Mouse (Mus musculus) hematopoietic stem cell, adult 5-6 weeks (primary cell): ENCODE measurements around the gene Adgre5. TPM values are rescaled to one million over a fixed set of nuclear protein-coding genes. Genes with fewer than 3 reads are reported as not detected.

Experiments
- ATAC-seq, 2 experiments: fragments of 125-278 bp in 1 of 2; replicated peaks in 1 of 2; 2 replicates each; pipeline ENCODE4 v1.8.0; 2016 to 2017; ENCODE audit warnings: inconsistent platforms in 2 of 2, mild to moderate bottlenecking in 2 of 2, moderate number of reproducible peaks in 2 of 2, low read depth in 1 of 2, moderate TSS enrichment in 1 of 2; ENCODE audit not compliant: low FRiP score in 2 of 2, poor library complexity in 2 of 2, severe bottlenecking in 2 of 2, insufficient read depth in 1 of 2, low TSS enrichment in 1 of 2
- total RNA-seq: library from RNA; stranded (forward); fragments of 172-1452, 232-1000 nt; gene quantifications from 2 replicates; pipeline ENCODE4 v1.2.3, GENCODE M21; 2017

Gene Adgre5
- 23.2 and 24.9 TPM in 2 replicates for total RNA-seq

DNA sequence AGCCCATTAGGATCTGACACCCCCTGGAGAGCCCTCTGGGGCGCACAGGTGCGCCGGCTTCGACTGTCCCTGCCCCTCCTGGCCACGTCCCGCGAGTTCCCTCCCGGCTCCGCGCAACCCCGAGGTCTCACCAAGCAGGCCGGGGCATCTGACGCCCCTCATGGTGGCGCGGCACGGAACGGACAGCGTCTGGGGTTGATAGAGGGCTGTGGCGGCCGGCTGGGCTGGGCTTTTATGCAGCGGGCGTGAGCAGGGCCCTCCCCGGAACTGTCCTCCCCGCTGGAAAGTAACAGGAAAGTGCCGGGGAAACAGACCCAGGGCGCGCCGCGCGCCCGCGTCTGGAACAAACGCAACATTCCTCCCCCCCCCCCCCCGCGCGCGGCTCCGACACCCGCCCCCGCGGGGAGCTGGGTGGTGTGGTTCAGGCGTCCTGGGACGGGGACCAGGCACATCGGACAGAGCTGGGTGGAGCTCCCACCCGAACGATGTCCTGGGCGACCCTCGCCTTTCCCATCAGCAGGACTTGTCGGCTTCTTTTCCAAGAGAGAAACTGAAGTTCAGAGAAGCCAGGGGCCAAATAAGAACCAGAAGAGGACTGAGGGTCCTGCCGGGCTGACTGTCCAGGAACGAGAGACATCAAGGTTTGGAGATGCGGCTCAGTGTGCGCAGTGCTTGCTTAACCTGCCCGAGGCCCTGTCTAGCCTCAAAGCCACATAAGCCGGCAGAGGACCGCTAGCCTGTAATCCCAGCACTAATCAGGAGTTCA, at the start of gene Adgre5:
Gene Adgre5, minus strand, starts transcription at position 351 of the 766 bp plus-strand sequence.
- ATAC-seq, result peak in 1 of 2 experiments; percentile 15; a peak in 1 of 4 replicates

DNA sequence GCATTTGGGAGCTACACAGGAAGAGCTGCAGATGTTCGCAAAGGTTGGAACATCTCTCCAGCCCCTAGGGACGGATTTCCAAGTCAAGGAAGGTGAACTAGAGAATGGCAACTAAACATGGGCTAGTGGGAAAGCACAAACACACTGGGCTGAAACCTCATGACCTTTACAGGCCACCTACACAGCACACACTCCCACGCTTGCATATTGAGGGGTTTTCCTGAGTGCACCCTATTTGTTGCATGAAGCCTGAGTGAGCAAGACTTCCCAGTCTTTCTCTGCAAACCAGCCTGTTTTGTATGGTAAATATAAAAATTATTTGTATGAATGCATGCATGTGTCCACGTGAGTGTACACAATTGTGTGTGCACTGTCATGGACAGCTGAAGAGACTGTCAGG, 48.7 kb upstream of the Adgre5 start:
- ATAC-seq, result no peak

DNA sequence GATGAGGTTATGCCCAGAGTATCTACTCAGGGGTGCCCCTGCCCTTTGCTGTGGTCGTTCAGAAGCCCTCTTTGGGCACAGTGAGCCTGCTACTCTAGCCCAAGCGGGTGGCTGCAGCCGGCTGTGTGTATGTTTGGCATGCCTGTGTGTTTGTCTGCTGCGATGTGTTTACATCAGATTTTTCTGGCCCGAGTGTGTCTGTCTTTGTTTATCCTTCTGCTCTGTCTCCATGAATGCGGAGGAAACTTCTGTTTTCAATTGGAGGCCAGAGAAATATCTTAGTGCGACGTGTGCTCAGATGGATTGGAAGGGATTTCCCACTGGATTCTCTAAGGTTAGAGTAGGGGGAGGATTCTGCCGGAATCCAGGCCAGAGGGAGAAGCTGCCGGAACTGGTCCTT, 43.9 kb upstream of the Adgre5 start:
- no peak for ATAC-seq

DNA sequence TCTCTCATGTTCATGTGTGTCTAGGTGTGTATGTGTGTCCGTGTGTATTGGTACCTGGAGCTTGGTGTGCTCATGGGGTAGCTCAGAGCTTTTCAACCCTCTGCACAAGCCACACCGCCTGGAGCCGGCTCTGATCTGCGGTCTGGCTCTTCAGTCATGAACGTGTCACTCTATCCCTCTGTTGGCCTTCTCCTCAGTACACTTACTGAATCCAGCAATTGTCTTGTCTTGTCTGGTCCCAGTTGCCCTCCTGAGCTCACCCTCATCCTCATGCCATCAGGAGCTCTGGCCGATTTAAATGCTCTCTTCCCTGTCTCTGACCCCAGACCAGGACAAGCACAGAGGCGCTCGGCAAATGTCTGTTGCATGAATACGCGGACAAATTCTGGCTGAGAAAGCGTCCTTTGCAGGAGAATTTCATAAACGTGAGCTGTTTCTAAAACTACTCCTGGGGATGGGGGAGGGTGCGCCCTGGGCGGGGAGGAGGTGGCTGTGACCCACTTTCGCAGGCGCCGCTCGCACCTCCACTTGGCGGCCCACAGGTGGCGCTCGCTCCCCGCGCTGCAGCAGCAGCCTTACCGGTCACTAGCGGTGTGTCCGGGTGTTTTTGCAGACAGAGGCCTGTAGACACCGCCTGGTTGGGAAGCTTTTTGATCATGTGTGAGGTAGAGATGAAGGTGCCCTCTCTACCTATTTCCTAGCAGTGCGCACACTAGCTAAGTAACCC, 41.9 kb upstream of the Adgre5 start:
- ATAC-seq, result peak; percentile 88 to 89

GRCm38 (mm10) chr8:83779610-83780009, 38.5 kb upstream of the Adgre5 start:
- no peak; a peak in 1 of 4 replicates for ATAC-seq

DNA sequence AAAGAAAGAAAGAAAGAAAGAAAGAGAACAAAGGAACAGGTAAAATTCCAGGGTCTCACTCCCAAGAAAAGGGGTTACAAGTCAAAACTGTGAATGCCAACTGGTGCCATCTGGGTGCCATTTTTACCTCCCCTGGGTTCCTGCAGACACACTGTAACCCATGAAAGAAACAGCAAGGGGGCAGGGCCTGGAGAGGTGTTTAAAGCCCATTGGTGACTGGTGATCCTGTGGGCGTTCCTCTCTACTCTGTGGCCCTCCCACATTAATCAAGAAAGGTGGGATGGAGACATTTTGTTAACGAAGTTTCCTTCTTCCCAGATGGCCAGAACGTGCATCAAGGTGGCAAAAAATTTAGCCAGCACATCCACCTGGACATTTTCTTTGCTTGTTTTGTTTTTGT, 36.9 kb upstream of the Adgre5 start:
- ATAC-seq, result no peak

- ATAC-seq, result no peak
Observed at GRCm38 (mm10) chr8:83776632-83777031, 35.5 kb upstream of the Adgre5 start.

GRCm38 (mm10) chr8:83774221-83774620, 33.1 kb upstream of the Adgre5 start:
- no peak for ATAC-seq

DNA sequence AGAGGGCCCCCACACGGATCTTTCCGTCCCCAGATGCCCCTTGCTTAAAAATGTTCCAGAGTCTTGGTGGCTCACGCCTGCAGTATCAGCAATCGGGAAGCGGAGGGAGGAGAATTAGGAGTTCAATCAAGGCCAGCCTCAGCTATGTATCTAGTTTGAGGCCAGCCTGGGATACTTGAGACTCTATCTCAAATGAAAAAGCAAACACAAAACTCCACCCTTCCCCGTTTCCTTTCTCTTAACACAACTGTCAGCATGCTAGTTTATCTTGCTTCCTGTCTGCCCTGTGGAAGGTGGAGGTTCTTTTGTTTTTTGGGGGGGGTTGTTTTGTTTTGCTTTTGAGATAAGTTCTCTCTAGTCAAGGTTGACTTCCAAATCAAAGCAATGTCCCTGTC, 32.3 kb upstream of the Adgre5 start:
- no peak for ATAC-seq

GRCm38 (mm10) chr8:83772701-83773451, 31.8 kb upstream of the Adgre5 start:
- peak; percentile 70 to 73 for ATAC-seq

DNA sequence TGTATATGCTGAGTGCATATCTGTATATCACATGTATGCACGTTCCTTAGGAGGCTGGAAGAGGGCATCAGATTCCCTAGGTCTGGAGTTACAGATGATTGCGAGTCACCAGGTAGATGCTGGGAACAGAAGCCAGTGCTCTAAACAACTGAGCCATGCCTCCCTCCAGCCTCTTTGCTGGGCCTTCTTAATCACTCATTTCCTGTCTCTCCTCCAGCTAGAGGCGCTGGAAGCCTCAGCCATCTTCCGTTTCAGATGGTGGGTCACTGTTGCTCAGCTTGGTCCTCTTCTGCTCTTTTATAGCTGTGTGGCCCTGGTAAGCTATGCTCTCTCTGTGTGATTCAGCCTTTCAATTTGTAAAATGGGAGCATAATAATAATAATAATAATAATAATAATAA, 30.7 kb upstream of the Adgre5 start:
- ATAC-seq, result no peak

- no peak for ATAC-seq
Observed at GRCm38 (mm10) chr8:83770669-83771068, 29.5 kb upstream of the Adgre5 start.

- no peak for ATAC-seq
Observed at GRCm38 (mm10) chr8:83769720-83770119, 28.6 kb upstream of the Adgre5 start.

DNA sequence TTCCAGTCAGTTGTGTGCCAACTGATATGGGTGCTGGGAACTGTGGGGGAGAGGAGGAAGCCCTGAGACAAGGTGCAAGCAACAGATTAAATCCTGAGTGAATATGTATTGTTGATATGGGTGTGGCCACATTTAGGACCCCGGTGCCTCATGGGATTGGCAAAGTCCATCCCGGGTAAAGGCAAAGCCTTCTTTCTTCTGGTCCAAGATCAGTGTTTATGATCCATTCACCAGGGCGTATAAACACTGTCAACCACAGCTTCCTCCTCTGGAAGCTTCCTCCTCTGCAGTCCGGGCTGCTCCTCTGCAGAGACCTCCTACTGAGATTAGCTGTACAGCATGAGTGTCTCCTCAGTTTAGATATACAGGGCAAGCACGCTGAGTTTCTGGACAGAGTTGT, 27.4 kb upstream of the Adgre5 start:
- ATAC-seq, result peak; percentile 49 to 54; a peak in 3 of 4 replicates

DNA sequence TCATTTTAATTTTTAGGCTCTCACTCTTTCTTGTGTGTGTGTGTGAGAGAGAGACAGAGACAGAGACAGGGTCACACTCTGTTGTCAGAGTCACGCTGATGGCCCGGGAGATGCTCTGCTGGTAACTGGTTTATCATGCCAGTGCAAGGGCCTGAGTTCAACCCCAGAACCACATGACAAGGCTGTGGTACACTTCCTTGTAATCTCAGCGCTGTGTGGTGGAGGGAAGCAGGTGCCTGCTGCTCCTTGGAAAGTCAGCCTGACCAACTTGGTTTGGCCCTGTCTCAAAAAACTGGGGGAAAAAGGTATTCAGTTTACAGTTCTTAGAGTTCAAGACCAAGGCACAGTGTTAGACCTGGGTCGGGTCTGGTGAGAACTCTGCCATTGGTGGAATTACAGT, 26.3 kb upstream of the Adgre5 start:
- peak; percentile 51 to 75 for ATAC-seq

GRCm38 (mm10) chr8:83765663-83766062, 24.5 kb upstream of the Adgre5 start:
- ATAC-seq, result no peak

DNA sequence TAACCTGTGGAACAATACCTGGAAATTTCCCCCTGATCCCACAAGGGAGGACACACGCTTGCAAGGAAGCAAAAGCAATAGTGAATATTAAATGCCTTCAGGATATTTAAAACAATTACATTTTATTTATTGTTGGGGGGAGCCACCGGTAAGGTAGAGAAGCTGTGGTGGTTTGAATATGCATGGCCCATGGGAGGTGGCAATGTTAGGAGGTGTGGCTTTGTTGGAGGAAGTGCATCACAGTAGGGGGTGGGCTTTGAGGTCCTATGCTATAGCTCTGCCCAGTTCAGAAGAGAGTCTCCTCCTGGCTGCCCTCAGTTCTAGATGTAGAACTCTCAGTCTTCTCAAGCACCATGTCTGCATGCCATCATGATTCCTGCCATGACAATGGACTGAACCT, 23.6 kb upstream of the Adgre5 start:
- ATAC-seq, result no peak

DNA sequence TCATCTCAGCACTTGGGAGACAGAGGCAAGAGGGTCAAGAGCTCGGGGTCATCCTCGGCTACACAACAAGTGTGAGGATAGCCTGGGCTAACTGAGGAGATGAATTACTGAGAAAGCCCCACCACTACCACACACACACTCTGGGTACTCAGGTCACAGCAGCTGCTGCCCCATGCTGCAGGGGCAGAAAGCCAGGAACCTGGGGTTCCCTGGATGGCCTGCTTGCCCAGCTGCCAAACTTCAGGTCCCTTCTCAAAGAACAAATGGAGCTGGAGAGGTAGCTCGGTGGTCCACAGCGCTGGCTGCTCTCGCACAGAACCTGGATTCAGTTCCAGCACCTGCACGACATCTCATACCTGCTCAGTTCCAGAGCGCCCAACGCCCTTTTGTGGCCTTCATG, 23.0 kb upstream of the Adgre5 start:
- ATAC-seq, result no peak
